Mouse (Mus musculus): ENCODE measurements at regions not wholly inside any gene's neighbourhood (a gene's known extent, or its start where the extent isn't known, plus 50 kb on each side); places are given as distances from the start of the nearest gene placed in this dataset.

DNA sequence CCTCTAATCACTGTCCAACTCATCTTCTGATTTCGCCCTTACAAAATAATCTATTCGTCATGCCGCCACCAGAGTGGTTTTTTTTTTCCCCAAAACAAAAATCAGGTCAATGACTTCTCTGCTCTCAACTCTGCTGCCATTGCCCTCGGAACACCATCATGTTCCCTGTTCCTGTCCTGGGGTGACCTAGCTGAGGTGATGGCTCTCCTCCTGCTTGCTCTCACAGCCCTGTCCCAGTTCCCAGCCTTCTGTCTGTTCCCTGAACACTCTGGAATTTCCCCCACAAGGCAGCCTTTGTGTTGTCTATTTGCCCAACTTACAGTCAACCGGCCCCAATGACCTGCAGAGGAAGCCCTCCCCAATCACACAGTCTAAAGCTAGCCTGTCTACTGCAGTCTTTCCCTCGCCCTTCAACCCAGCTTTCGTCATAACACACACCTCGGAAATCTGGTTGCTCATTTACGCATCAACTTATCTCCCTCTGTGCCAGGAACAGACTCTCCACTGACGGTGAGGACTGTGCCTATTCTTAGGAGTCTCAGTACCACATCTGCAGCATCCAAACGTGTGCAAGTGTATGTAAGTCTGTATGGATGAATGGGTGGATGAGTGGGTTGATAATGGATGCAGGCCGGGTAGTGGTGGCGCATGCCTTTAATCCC lies 53.2 kb upstream of the Grik3 start:
- TF ChIP-seq POLR2A (IDR thresholded peaks at IDR 0.05; ENCODE audit: extremely low read depth, insufficient read depth, low read length) (no peak), CTCF (IDR thresholded peaks at IDR 0.05; ENCODE audit: low read depth, low read length) (no peak)
